Mouse (Mus musculus): Measurements from ENCODE around the gene Megf9.

Gene Megf9

GRCm38 (mm10) chr4:70534891-70535269 is at the start of gene Megf9:
Megf9 (minus strand) TSS chr4:70534995.
- peak; percentile 93 for DNase-seq (ENCODE audit: low spot score)

GRCm38 (mm10) chr4:70579654-70580053 is 44.9 kb upstream of the Megf9 start:
- DNase-seq (ENCODE audit: low spot score) = peak; percentile 31

GRCm38 (mm10) chr4:70578301-70578700 is 43.5 kb upstream of the Megf9 start:
- no peak for DNase-seq (ENCODE audit: low spot score)

- DNase-seq (ENCODE audit: low spot score) = no peak
Observed at GRCm38 (mm10) chr4:70576096-70576495, 41.3 kb upstream of the Megf9 start.

GRCm38 (mm10) chr4:70573926-70574325 is 39.1 kb upstream of the Megf9 start:
- no peak for DNase-seq (ENCODE audit: low spot score)

GRCm38 (mm10) chr4:70553888-70554287 is 19.1 kb upstream of the Megf9 start:
- DNase-seq (ENCODE audit: low spot score) = no peak

- DNase-seq (ENCODE audit: low spot score) = no peak
Observed at GRCm38 (mm10) chr4:70553230-70553797, 18.5 kb upstream of the Megf9 start.

GRCm38 (mm10) chr4:70552120-70552519 is 17.3 kb upstream of the Megf9 start:
- DNase-seq (ENCODE audit: low spot score) = no peak

- DNase-seq (ENCODE audit: low spot score) = no peak
Observed at GRCm38 (mm10) chr4:70547411-70548148, 12.8 kb upstream of the Megf9 start.

GRCm38 (mm10) chr4:70545869-70546542 is 11.2 kb upstream of the Megf9 start:
- no peak for DNase-seq (ENCODE audit: low spot score)

GRCm38 (mm10) chr4:70544390-70544789 is 9.6 kb upstream of the Megf9 start:
- no peak for DNase-seq (ENCODE audit: low spot score)

GRCm38 (mm10) chr4:70542387-70542786 is 7.6 kb upstream of the Megf9 start:
- no peak for DNase-seq (ENCODE audit: low spot score)

- DNase-seq (ENCODE audit: low spot score) = no peak
Observed at GRCm38 (mm10) chr4:70540743-70541142, 5.9 kb upstream of the Megf9 start.

GRCm38 (mm10) chr4:70536661-70537580 is 2.1 kb upstream of the Megf9 start:
- DNase-seq (ENCODE audit: low spot score) = no peak

GRCm38 (mm10) chr4:70535711-70536311 is 1.0 kb upstream of the Megf9 start:
- DNase-seq (ENCODE audit: low spot score) = peak; percentile 33

- DNase-seq (ENCODE audit: low spot score) = no peak
Observed at GRCm38 (mm10) chr4:70535289-70535688, 494 bp upstream of the Megf9 start.

GRCm38 (mm10) chr4:70534078-70534890 is 511 bp downstream of the Megf9 start:
- peak; percentile 35 for DNase-seq (ENCODE audit: low spot score)

GRCm38 (mm10) chr4:70533056-70533805 is 1.6 kb downstream of the Megf9 start:
- no peak for DNase-seq (ENCODE audit: low spot score)

GRCm38 (mm10) chr4:70531021-70531420 is 3.8 kb downstream of the Megf9 start:
- DNase-seq (ENCODE audit: low spot score) = no peak

- no peak for DNase-seq (ENCODE audit: low spot score)
Observed at GRCm38 (mm10) chr4:70528622-70529021, 6.2 kb downstream of the Megf9 start.
